Mouse (Mus musculus): ENCODE results near the gene Pik3r2. TPM values are rescaled to one million over a fixed set of nuclear protein-coding genes. Genes with fewer than 3 reads are reported as not detected.

The Pik3r2 gene
- polyA plus RNA-seq, 1 experiment, result 20.1 TPM

GRCm38 (mm10) chr8:70791975-70792691 lies 15.6 kb upstream of the Pik3r2 start:
- H3K27me3 ChIP-seq (ENCODE audit: control insufficient read depth, insufficient read depth, low read length, poor library complexity, severe bottlenecking), result no peaks in the 10 kb centered on the region
- no peaks in the 10 kb centered on the region for H3K36me3 ChIP-seq (ENCODE audit: control insufficient read depth, insufficient read depth, low read length, poor library complexity, severe bottlenecking)
- no peaks in the 10 kb centered on the region for H3K4me1 ChIP-seq (ENCODE audit: control insufficient read depth, insufficient read depth, low read length)
- H3K27ac ChIP-seq (ENCODE audit: insufficient read depth, low read length), result no peak overlapping the region
- TF ChIP-seq EP300 (IDR thresholded peaks at IDR 0.05; ENCODE audit: insufficient read depth, low read depth, low read length), result no peak
- peak overlapping the region; percentile 74 for H3K9ac ChIP-seq (ENCODE audit: low read depth, poor library complexity, severe bottlenecking)
- H3K9me3 ChIP-seq (replicated peaks; ENCODE audit: control insufficient read depth, insufficient read depth, low read length, poor library complexity, severe bottlenecking), result no peaks in the 10 kb centered on the region
- peak overlapping the region; percentile 67 for H3K4me3 ChIP-seq (ENCODE audit: low read depth, low read length)

GRCm38 (mm10) chr8:70791294-70791701 lies 14.8 kb upstream of the Pik3r2 start:
- Histone ChIP-seq H3K9ac (ENCODE audit: low read depth, poor library complexity, severe bottlenecking) (no peak overlapping the region), H3K4me1 (ENCODE audit: control insufficient read depth, insufficient read depth, low read length) (no peaks in the 10 kb centered on the region), H3K36me3 (ENCODE audit: control insufficient read depth, insufficient read depth, low read length, poor library complexity, severe bottlenecking) (no peaks in the 10 kb centered on the region), H3K9me3 (replicated peaks; ENCODE audit: control insufficient read depth, insufficient read depth, low read length, poor library complexity, severe bottlenecking) (no peaks in the 10 kb centered on the region), H3K27me3 (ENCODE audit: control insufficient read depth, insufficient read depth, low read length, poor library complexity, severe bottlenecking) (no peaks in the 10 kb centered on the region), H3K4me3 (ENCODE audit: low read depth, low read length) (no peak overlapping the region), H3K27ac (ENCODE audit: insufficient read depth, low read length) (no peak overlapping the region)
- TF ChIP-seq CTCF (IDR thresholded peaks at IDR 0.05; ENCODE audit: low read depth, low read length) (no peak), EP300 (IDR thresholded peaks at IDR 0.05; ENCODE audit: insufficient read depth, low read depth, low read length) (no peak), POLR2A (IDR thresholded peaks at IDR 0.05; ENCODE audit: insufficient read depth, low read length) (no peak)

- no peaks in the 10 kb centered on the region for H3K9me3 ChIP-seq (replicated peaks; ENCODE audit: control insufficient read depth, insufficient read depth, low read length, poor library complexity, severe bottlenecking)
- no peak overlapping the region for H3K27ac ChIP-seq (ENCODE audit: insufficient read depth, low read length)
- no peak overlapping the region for H3K4me3 ChIP-seq (ENCODE audit: low read depth, low read length)
- no peaks in the 10 kb centered on the region for H3K27me3 ChIP-seq (ENCODE audit: control insufficient read depth, insufficient read depth, low read length, poor library complexity, severe bottlenecking)
- TF ChIP-seq EP300 (IDR thresholded peaks at IDR 0.05; ENCODE audit: insufficient read depth, low read depth, low read length) (no peak), POLR2A (IDR thresholded peaks at IDR 0.05; ENCODE audit: insufficient read depth, low read length) (no peak), CTCF (IDR thresholded peaks at IDR 0.05; ENCODE audit: low read depth, low read length) (no peak)
- H3K9ac ChIP-seq (ENCODE audit: low read depth, poor library complexity, severe bottlenecking), result no peak overlapping the region
- no peaks in the 10 kb centered on the region for H3K4me1 ChIP-seq (ENCODE audit: control insufficient read depth, insufficient read depth, low read length)
- H3K36me3 ChIP-seq (ENCODE audit: control insufficient read depth, insufficient read depth, low read length, poor library complexity, severe bottlenecking), result no peaks in the 10 kb centered on the region
These were observed 14.3 kb upstream of the Pik3r2 start for GRCm38 (mm10) chr8:70790846-70791245.

GRCm38 (mm10) chr8:70789046-70789445 lies 12.5 kb upstream of the Pik3r2 start:
- Histone ChIP-seq H3K4me3 (ENCODE audit: low read depth, low read length) (no peak overlapping the region), H3K9ac (ENCODE audit: low read depth, poor library complexity, severe bottlenecking) (no peak overlapping the region), H3K36me3 (ENCODE audit: control insufficient read depth, insufficient read depth, low read length, poor library complexity, severe bottlenecking) (no peaks in the 10 kb centered on the region), H3K27me3 (ENCODE audit: control insufficient read depth, insufficient read depth, low read length, poor library complexity, severe bottlenecking) (no peaks in the 10 kb centered on the region), H3K9me3 (replicated peaks; ENCODE audit: control insufficient read depth, insufficient read depth, low read length, poor library complexity, severe bottlenecking) (no peaks in the 10 kb centered on the region), H3K27ac (ENCODE audit: insufficient read depth, low read length) (no peak overlapping the region), H3K4me1 (ENCODE audit: control insufficient read depth, insufficient read depth, low read length) (no peaks in the 10 kb centered on the region)
- TF ChIP-seq CTCF (IDR thresholded peaks at IDR 0.05; ENCODE audit: low read depth, low read length) (no peak), POLR2A (IDR thresholded peaks at IDR 0.05; ENCODE audit: insufficient read depth, low read length) (no peak), EP300 (IDR thresholded peaks at IDR 0.05; ENCODE audit: insufficient read depth, low read depth, low read length) (no peak)

- H3K4me1 ChIP-seq (ENCODE audit: control insufficient read depth, insufficient read depth, low read length), result no peaks in the 10 kb centered on the region
- TF ChIP-seq POLR2A (IDR thresholded peaks at IDR 0.05; ENCODE audit: insufficient read depth, low read length), result no peak
- TF ChIP-seq CTCF (IDR thresholded peaks at IDR 0.05; ENCODE audit: low read depth, low read length), result no peak
- TF ChIP-seq EP300 (IDR thresholded peaks at IDR 0.05; ENCODE audit: insufficient read depth, low read depth, low read length), result no peak
- H3K36me3 ChIP-seq (ENCODE audit: control insufficient read depth, insufficient read depth, low read length, poor library complexity, severe bottlenecking), result no peaks in the 10 kb centered on the region
- H3K27ac ChIP-seq (ENCODE audit: insufficient read depth, low read length), result no peak overlapping the region
- no peaks in the 10 kb centered on the region for H3K27me3 ChIP-seq (ENCODE audit: control insufficient read depth, insufficient read depth, low read length, poor library complexity, severe bottlenecking)
- no peaks in the 10 kb centered on the region for H3K9me3 ChIP-seq (replicated peaks; ENCODE audit: control insufficient read depth, insufficient read depth, low read length, poor library complexity, severe bottlenecking)
- H3K9ac ChIP-seq (ENCODE audit: low read depth, poor library complexity, severe bottlenecking), result no peak overlapping the region
- H3K4me3 ChIP-seq (ENCODE audit: low read depth, low read length), result peak overlapping the region; percentile 2; the same call in 1 of the 2 replicates
These were observed 11.6 kb upstream of the Pik3r2 start for GRCm38 (mm10) chr8:70787941-70788667.

GRCm38 (mm10) chr8:70787051-70787445 lies 10.5 kb upstream of the Pik3r2 start:
- no peaks in the 10 kb centered on the region for H3K27me3 ChIP-seq (ENCODE audit: control insufficient read depth, insufficient read depth, low read length, poor library complexity, severe bottlenecking)
- no peak overlapping the region for H3K4me3 ChIP-seq (ENCODE audit: low read depth, low read length)
- no peaks in the 10 kb centered on the region for H3K4me1 ChIP-seq (ENCODE audit: control insufficient read depth, insufficient read depth, low read length)
- no peaks in the 10 kb centered on the region for H3K36me3 ChIP-seq (ENCODE audit: control insufficient read depth, insufficient read depth, low read length, poor library complexity, severe bottlenecking)
- H3K9me3 ChIP-seq (replicated peaks; ENCODE audit: control insufficient read depth, insufficient read depth, low read length, poor library complexity, severe bottlenecking), result no peaks in the 10 kb centered on the region
- no peak overlapping the region for H3K27ac ChIP-seq (ENCODE audit: insufficient read depth, low read length)
- TF ChIP-seq CTCF (IDR thresholded peaks at IDR 0.05; ENCODE audit: low read depth, low read length), result no peak
- TF ChIP-seq POLR2A (IDR thresholded peaks at IDR 0.05; ENCODE audit: insufficient read depth, low read length), result no peak
- no peak for TF ChIP-seq EP300 (IDR thresholded peaks at IDR 0.05; ENCODE audit: insufficient read depth, low read depth, low read length)
- H3K9ac ChIP-seq (ENCODE audit: low read depth, poor library complexity, severe bottlenecking), result no peak overlapping the region

All from ES-Bruce4 (cell line).